Mouse (Mus musculus) kidney, embryonic 14.5 days (tissue): ENCODE data around the gene Dmbt1. TPM values are rescaled to one million over a fixed set of nuclear protein-coding genes. Genes with fewer than 3 reads are reported as not detected.

Experiments used
- ATAC-seq: fragments of 200-750 bp; cut with Nextera tagmentation; 2 replicates; pipeline ENCODE4 v1.8.0; 2017; ENCODE audit warnings: moderate number of reproducible peaks, mild to moderate bottlenecking, moderate TSS enrichment, moderate library complexity; ENCODE audit not compliant: low FRiP score, low TSS enrichment
- H3K27ac ChIP-seq: fragments of 300-500 bp; sonication (generic); 2 replicates; pipeline ENCODE4 v1.5.1; 2014; ENCODE audit warnings: low read depth, mild to moderate bottlenecking, low read length, moderate library complexity, mixed read lengths
- H3K27me3 ChIP-seq: fragments of 300-500 bp; sonication (generic); 2 replicates; pipeline ENCODE4 v1.6.1; 2014; ENCODE audit warnings: mild to moderate bottlenecking, low read length; ENCODE audit not compliant: control insufficient read depth, insufficient read depth
- H3K36me3 ChIP-seq: fragments of 300-500 bp; sonication (generic); 2 replicates; pipeline ENCODE4 v1.6.1; 2014; ENCODE audit warnings: low read length, mixed read lengths; ENCODE audit not compliant: control insufficient read depth, insufficient read depth
- H3K4me1 ChIP-seq: fragments of 300-500 bp; sonication (generic); 2 replicates; pipeline ENCODE4 v1.6.1; 2014; ENCODE audit warnings: low read length, mixed read lengths; ENCODE audit not compliant: control insufficient read depth, insufficient read depth
- H3K4me2 ChIP-seq: fragments of 300-500 bp; sonication (generic); replicated peaks from 2 replicates; pipeline ENCODE4 v1.6.1; 2014; ENCODE audit warnings: low read depth, mild to moderate bottlenecking, low read length
- H3K4me3 ChIP-seq: fragments of 300-500 bp; sonication (generic); 2 replicates; pipeline ENCODE4 v1.5.1; 2014; ENCODE audit warnings: mild to moderate bottlenecking, low read length
- H3K9ac ChIP-seq: fragments of 300-500 bp; sonication (generic); 2 replicates; pipeline ENCODE4 v1.6.1; 2014; ENCODE audit warnings: low read depth, mild to moderate bottlenecking, low read length, moderate library complexity
- H3K9me3 ChIP-seq: fragments of 300-500 bp; sonication (generic); 2 replicates; pipeline ENCODE4 v1.6.1; 2016; ENCODE audit warnings: low read length; ENCODE audit not compliant: control insufficient read depth
- WGBS: fragments of 180-500 bp; shearing (Covaris S2); extraction: QIAGEN DNeasy Blood & Tissue Kit; methylation state at CpG from one replicate; pipeline ENCODE4 v1.1.7; 2014; 5-methylcytosine and 5-hydroxymethylcytosine counted together
- polyA plus RNA-seq: library from polyadenylated mRNA; unstranded; fragments of >200 nt; fragmentation: Nextera tagmentation; extraction: Ambion mirVana; gene quantifications from 2 replicates; pipeline ENCODE4 v1.2.1, GENCODE M21; 2014

Gene Dmbt1
- polyA plus RNA-seq, 1 experiment from 2014 or later = not detected

DNA sequence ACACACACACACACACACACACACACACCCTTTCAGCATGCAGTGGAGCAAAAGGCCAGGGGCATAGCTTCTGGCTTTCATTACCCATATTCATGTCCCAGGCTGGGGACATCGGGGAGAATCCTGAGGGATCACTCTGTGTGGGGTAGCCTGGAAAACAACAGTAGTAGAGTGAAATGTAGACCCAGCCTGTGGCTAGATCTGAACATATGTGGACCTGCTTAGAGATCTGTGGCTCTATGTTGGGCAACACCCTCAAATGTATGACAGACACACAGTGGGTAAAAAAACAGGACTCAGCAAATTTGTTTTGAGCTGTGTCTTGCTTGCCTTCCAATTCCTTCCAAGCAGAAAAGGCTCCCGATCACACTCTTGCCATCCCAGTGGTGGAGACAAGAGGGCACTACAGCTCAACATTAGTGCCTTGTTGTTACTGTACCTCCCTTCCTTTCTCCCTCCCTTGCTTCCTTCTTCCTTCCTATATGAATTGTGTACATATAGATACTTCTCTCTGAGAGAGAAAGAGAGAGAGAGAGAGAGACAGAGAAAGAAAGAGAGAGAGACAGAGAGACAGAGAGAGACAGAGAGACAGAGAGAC is 90.5 kb downstream of the Dmbt1 start:
- Histone ChIP-seq H3K4me1 (no peaks in the 10 kb centered on the region), H3K27ac (no peak overlapping the region), H3K36me3 (no peaks in the 10 kb centered on the region), H3K9me3 (no peaks in the 10 kb centered on the region), H3K4me2 (no peak overlapping the region), H3K4me3 (no peak overlapping the region), H3K27me3 (no peaks in the 10 kb centered on the region), H3K9ac (no peak overlapping the region)
- no peak for ATAC-seq
- 87% methylated on average over 2 of the region's 2 CpGs for WGBS

- H3K36me3 ChIP-seq = no peaks in the 10 kb centered on the region
- no peak overlapping the region for H3K27ac ChIP-seq
- no peak overlapping the region for H3K4me3 ChIP-seq
- H3K4me2 ChIP-seq = no peak overlapping the region
- no peak for ATAC-seq
- no peaks in the 10 kb centered on the region for H3K27me3 ChIP-seq
- H3K4me1 ChIP-seq = no peaks in the 10 kb centered on the region
- H3K9ac ChIP-seq = no peak overlapping the region
- 68% methylated on average over 12 of the region's 12 CpGs for WGBS
- H3K9me3 ChIP-seq = no peaks in the 10 kb centered on the region
These were observed 98.2 kb downstream of the Dmbt1 start for GRCm38 (mm10) chr7:131130021-131130420.

- no peaks in the 10 kb centered on the region for H3K9me3 ChIP-seq
- H3K36me3 ChIP-seq = no peaks in the 10 kb centered on the region
- no peak overlapping the region for H3K4me3 ChIP-seq
- ATAC-seq = no peak
- H3K27me3 ChIP-seq = no peaks in the 10 kb centered on the region
- 82% methylated on average over 3 of the region's 3 CpGs for WGBS
- H3K4me2 ChIP-seq = no peak overlapping the region
- H3K27ac ChIP-seq = no peak overlapping the region
- no peaks in the 10 kb centered on the region for H3K4me1 ChIP-seq
- H3K9ac ChIP-seq = no peak overlapping the region
These were observed 101.3 kb downstream of the Dmbt1 start for GRCm38 (mm10) chr7:131133181-131133580.

- no peak for ATAC-seq
- Histone ChIP-seq H3K27me3 (no peaks in the 10 kb centered on the region), H3K9ac (no peak within 1 kb of the TSS), H3K4me1 (no peaks in the 10 kb centered on the region), H3K36me3 (no peaks in the 10 kb centered on the region), H3K4me2 (no peak within 1 kb of the TSS), H3K27ac (no peak within 1 kb of the TSS), H3K9me3 (no peaks in the 10 kb centered on the region), H3K4me3 (no peak within 1 kb of the TSS)
- 80% methylated on average over 2 of the region's 2 CpGs for WGBS
These were observed 114.4 kb downstream of the Dmbt1 start, which contains the start of gene 4933402N03Rik for GRCm38 (mm10) chr7:131146214-131146613. Gene 4933402N03Rik, minus strand, starts transcription at chr7:131146314.

DNA sequence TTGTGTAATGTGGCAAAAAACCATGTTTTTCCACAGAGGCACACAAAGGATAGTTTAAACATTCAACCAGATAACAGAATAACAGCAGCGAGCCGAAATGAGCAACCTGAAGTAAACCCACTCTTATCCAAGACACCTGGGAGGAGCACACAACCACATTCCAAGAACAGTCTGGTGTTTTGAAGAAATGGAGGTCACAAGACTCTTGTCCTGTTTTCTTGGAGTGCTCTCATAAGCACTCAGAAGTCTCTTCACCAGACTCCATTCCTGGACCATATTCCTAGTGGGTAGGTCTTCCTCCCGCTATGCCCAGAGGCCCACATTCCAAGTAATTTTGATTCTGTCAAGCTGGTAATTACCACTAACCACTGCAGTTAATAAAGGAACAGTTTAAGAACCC is 118.3 kb downstream of the Dmbt1 start:
- Histone ChIP-seq H3K4me2 (no peak overlapping the region), H3K9ac (no peak overlapping the region), H3K4me1 (no peaks in the 10 kb centered on the region), H3K27ac (no peak overlapping the region), H3K4me3 (no peak overlapping the region), H3K9me3 (no peaks in the 10 kb centered on the region), H3K27me3 (no peaks in the 10 kb centered on the region), H3K36me3 (no peaks in the 10 kb centered on the region)
- WGBS = 92% methylated on average over 3 of the region's 3 CpGs
- ATAC-seq = no peak

DNA sequence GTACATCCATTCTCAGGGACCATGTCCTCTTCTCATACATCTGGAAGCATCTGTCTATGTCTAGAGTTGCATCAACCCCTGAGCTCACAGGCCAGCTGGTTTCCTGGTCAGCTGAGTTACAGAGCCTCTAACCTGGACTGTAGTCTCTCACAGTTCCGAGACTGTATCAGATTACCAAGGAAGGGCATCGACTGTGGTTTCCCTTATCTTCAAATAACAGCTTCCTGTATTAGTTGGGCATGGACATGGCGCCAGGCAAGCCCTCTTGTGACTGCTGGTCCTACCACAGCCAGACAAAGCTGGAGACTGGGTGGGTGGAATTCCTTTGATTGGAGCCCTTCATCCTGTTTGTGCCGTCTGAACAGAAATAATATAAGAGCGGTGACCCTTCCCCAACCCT is 121.2 kb downstream of the Dmbt1 start:
- no peak overlapping the region for H3K27ac ChIP-seq
- H3K9me3 ChIP-seq = no peaks in the 10 kb centered on the region
- ATAC-seq = no peak
- no peak overlapping the region for H3K4me2 ChIP-seq
- no peaks in the 10 kb centered on the region for H3K27me3 ChIP-seq
- no peaks in the 10 kb centered on the region for H3K36me3 ChIP-seq
- no peaks in the 10 kb centered on the region for H3K4me1 ChIP-seq
- no peak overlapping the region for H3K9ac ChIP-seq
- H3K4me3 ChIP-seq = no peak overlapping the region
- WGBS = 76% methylated on average over 5 of the region's 5 CpGs

DNA sequence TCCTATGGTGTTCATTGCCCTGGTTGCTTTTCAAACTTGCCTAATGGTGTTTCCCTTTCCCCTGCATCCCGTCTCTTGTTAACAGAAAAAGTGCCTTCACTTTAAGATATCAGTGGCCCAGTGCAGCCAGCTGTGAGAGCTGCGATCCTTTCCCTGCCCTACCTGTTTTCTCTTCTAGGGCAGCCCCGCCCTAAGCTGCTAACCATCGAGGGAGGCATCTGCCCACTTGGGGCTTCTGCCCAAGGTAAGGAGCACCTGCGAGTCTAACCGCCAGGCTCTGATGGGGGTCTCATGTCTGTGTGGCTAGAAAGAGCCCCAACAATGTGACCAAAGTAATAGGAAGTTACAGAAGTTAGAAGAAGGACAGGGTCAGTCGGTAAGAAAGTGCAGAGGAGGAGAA is 130.4 kb downstream of the Dmbt1 start:
- no peak overlapping the region for H3K9ac ChIP-seq
- no peak overlapping the region for H3K4me3 ChIP-seq
- no peaks in the 10 kb centered on the region for H3K9me3 ChIP-seq
- no peak overlapping the region for H3K4me2 ChIP-seq
- no peaks in the 10 kb centered on the region for H3K36me3 ChIP-seq
- no peak overlapping the region for H3K27ac ChIP-seq
- WGBS = 64% methylated on average over 7 of the region's 7 CpGs
- H3K4me1 ChIP-seq = no peaks in the 10 kb centered on the region
- ATAC-seq = no peak
- H3K27me3 ChIP-seq = no peaks in the 10 kb centered on the region

DNA sequence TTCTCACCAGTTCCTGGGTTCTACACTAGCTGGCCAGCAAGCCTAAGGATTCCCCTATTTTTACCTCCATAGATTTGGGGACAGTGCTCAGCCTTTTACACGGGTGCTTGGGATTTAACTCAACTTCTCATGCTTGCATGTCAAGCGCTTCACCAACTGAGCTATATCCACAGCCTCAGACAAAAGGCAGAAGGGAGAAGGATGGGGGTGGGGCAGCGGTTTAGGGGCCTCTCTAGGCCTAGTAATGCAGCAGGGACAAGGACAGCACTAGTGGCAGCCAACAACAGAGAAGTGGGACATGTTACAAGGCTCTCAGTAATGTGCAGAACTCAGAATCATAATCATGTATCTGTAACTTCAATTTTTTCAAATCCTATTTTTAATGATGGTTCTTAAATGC is 135.9 kb downstream of the Dmbt1 start:
- WGBS = 76% methylated on average over 3 of the region's 3 CpGs
- no peaks in the 10 kb centered on the region for H3K27me3 ChIP-seq
- no peak for ATAC-seq
- no peak overlapping the region for H3K9ac ChIP-seq
- no peak overlapping the region for H3K4me3 ChIP-seq
- no peaks in the 10 kb centered on the region for H3K9me3 ChIP-seq
- H3K27ac ChIP-seq = no peak overlapping the region
- H3K4me1 ChIP-seq = no peaks in the 10 kb centered on the region
- H3K4me2 ChIP-seq = no peak overlapping the region
- H3K36me3 ChIP-seq = no peaks in the 10 kb centered on the region

DNA sequence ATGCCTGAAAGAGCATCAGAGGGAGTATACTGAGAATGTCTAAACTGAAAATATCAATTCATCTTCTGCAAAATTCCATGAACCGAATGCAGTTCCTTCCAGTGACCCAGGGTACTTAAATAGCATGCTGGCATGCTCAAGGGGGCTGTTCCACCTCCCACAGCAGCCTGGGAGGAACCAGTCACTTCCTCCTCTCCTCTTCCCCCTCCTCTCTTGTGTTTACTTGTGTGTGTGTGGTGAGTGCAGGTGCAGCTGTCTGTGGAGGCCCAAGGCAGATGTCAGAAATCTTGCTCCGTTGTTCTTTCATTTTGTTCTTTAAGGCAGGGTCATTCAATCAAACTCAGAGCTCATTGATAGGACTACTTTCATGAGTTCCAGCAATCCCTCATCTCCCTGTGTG is 137.2 kb downstream of the Dmbt1 start:
- no peaks in the 10 kb centered on the region for H3K27me3 ChIP-seq
- 35% methylated on average over 2 of the region's 2 CpGs for WGBS
- no peak overlapping the region for H3K4me2 ChIP-seq
- no peaks in the 10 kb centered on the region for H3K9me3 ChIP-seq
- ATAC-seq = no peak
- no peaks in the 10 kb centered on the region for H3K4me1 ChIP-seq
- H3K36me3 ChIP-seq = no peaks in the 10 kb centered on the region
- H3K27ac ChIP-seq = no peak overlapping the region
- H3K4me3 ChIP-seq = no peak overlapping the region
- H3K9ac ChIP-seq = no peak overlapping the region
